Mouse (Mus musculus) G1E (cell line): ENCODE measurements around the gene Macrod2.

Source experiments
- CTCF ChIP-seq: IDR thresholded peaks from 2 replicates; pipeline ENCODE4 v1.5.1; 2012; ENCODE audit warnings: low read depth, low read length, inconsistent platforms, mixed read lengths
- POLR2AphosphoS5 ChIP-seq: IDR thresholded peaks from 2 replicates; pipeline ENCODE4 v1.6.1; 2012; ENCODE audit warnings: low read depth, low read length, inconsistent platforms; ENCODE audit not compliant: insufficient replicate concordance

DNA sequence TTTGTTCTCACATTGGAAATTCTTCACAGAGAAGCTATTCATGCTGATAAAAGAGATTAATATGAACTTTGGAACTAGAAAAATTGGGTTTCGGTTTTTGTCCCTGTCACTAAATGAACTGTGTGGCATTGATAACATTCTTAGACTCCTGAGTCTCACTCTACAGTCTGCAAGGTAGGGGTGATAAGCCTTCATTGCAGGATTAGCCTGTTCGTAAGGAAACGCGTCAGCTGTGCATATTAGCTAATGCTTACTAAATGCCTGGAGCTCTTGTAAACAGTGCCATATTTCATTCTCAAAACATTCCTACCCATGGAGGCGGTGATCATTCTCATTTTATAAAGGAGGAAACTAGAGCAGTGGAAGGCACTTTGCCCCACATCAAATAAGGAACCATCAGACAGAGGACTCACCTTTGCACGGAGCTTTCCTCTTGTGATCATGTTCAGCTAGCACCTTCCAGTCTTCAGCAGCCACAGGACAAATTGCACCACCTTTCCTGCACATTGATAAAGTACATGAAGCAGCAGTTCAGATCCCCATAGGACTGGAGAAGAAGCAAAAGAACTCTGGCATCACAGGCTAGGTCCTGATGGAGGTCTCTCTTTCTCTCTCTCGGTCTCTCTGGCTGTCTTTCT lies 891.1 kb downstream of the Macrod2 start:
- no peak for TF ChIP-seq CTCF
- no peak for TF ChIP-seq POLR2AphosphoS5
